Mouse (Mus musculus): ENCODE data around the gene Mif. TPM values are rescaled to one million over a fixed set of nuclear protein-coding genes. Genes with fewer than 3 reads are reported as not detected.

Gene Mif
- total and polyA plus RNA-seq, 2 experiments from 2014 or later, result 976 to 1,685 TPM

DNA sequence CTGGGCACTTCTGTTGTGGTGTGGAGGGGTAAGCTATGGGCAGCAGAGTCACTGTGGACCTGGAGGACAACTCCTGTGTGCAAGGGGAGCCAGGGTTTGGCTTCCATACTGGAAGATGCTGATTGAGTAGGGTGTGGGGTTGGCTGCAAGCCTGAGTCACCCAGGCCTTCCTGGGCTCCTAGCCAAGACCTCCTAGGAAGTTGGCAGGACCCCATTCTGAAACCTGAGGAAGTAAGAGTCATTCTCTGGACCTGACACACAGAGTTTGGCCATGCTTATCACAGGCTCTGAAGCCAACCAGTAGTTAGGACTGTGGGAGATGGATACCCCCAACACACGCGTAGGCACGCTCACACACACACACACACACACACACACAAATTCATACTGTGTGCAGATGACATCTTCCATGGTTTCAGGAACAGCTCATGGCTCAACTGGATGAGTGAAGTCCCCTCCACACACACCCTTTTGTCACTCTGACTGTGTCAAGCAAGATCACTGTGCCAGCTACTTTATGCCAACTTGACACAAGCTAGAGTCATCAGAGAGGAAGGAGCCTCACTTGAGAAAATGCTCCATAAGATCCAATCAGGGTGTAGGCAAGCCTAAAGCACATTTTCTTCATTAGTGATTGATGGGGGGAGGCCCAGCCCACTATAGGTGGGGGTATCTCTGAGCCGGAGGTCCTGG lies 32.2 kb downstream of the Mif start:
- H3K4me3 ChIP-seq (ENCODE audit: low read depth, low read length), result no peak overlapping the region
- no peaks in the 10 kb centered on the region for H3K4me1 ChIP-seq (ENCODE audit: insufficient read depth, low read length)
- no peak overlapping the region for H3K27ac ChIP-seq (ENCODE audit: low read depth, low read length)
- no peaks in the 10 kb centered on the region for H3K36me3 ChIP-seq (ENCODE audit: insufficient read depth, low read length)
- no peak overlapping the region for H3K4me2 ChIP-seq (ENCODE audit: low read depth, low read length, poor library complexity, severe bottlenecking)
- no peak for TF ChIP-seq CTCF (IDR thresholded peaks at IDR 0.05)
- H3K27me3 ChIP-seq (ENCODE audit: insufficient read depth, low read length), result no peaks in the 10 kb centered on the region
- peak; percentile 46 for DNase-seq (ENCODE audit: low spot score)
- 87% methylated on average over 4 of the region's 4 CpGs for WGBS
- no peaks in the 10 kb centered on the region for H3K9me3 ChIP-seq (ENCODE audit: low read length)
- H3K9ac ChIP-seq (replicated peaks; ENCODE audit: low read length, poor library complexity, severe bottlenecking), result no peak overlapping the region
- ATAC-seq (ENCODE audit: low FRiP score), result no peak; the same call in 1 of the 2 replicates

DNA sequence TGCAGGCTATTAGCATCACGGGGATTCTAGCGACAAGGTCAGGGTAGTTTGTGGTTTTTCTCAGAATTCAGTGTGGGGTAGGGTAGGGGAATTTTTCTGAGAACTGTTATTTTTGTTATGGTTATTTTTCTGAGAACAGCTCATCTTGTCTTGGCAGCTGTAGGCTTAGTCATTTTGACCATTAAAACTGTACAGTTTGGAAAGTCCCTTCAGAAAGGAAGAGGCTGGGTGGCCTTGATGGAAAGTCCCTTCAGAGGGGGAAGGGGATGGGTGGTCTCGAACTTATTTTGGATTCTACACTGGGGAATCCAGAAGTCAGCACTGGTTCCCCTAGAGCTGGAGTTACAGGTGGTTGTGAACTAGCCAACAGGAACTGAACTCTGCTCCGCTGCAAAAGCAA lies 35.5 kb downstream of the Mif start:
- Histone ChIP-seq H3K9ac (replicated peaks; ENCODE audit: low read length, poor library complexity, severe bottlenecking) (no peak overlapping the region), H3K36me3 (ENCODE audit: insufficient read depth, low read length) (no peaks in the 10 kb centered on the region), H3K9me3 (ENCODE audit: low read length) (no peaks in the 10 kb centered on the region), H3K4me2 (ENCODE audit: low read depth, low read length, poor library complexity, severe bottlenecking) (no peak overlapping the region), H3K27me3 (ENCODE audit: insufficient read depth, low read length) (no peaks in the 10 kb centered on the region), H3K4me1 (ENCODE audit: insufficient read depth, low read length) (no peaks in the 10 kb centered on the region), H3K4me3 (ENCODE audit: low read depth, low read length) (no peak overlapping the region), H3K27ac (ENCODE audit: low read depth, low read length) (no peak overlapping the region)
- ATAC-seq (ENCODE audit: low FRiP score) (no peak), DNase-seq (ENCODE audit: low spot score) (no peak)
- WGBS, result 89% methylated on average over 4 of the region's 4 CpGs
- TF ChIP-seq CTCF (IDR thresholded peaks at IDR 0.05), result no peak

DNA sequence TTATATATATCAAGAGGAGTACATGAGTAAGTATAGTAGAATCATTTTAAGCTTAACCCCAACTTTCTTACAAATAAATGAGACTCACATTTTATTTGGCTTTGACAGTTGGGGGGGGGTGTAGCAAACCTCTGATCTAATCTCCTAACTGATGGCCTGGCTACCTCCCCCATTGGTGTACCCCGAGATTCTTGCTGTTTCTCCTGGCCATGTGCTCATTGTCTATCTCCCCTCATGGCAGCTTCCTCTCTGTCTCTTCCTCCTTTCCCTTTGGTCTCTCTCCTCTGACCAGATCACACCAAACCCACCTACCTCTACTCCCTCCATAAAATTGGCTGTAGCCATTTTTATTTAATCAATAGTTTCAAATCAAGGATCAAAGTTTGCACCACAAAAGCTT lies 36.3 kb downstream of the Mif start:
- DNase-seq (ENCODE audit: low spot score) (no peak), ATAC-seq (ENCODE audit: low FRiP score) (no peak)
- no peak overlapping the region for H3K27ac ChIP-seq (ENCODE audit: low read depth, low read length)
- no peak overlapping the region for H3K4me3 ChIP-seq (ENCODE audit: low read depth, low read length)
- H3K9me3 ChIP-seq (ENCODE audit: low read length), result no peaks in the 10 kb centered on the region
- no peaks in the 10 kb centered on the region for H3K27me3 ChIP-seq (ENCODE audit: insufficient read depth, low read length)
- no peak for TF ChIP-seq CTCF (IDR thresholded peaks at IDR 0.05)
- H3K4me1 ChIP-seq (ENCODE audit: insufficient read depth, low read length), result no peaks in the 10 kb centered on the region
- WGBS, result 84% methylated on average over 1 of the region's 1 CpGs
- no peak overlapping the region for H3K4me2 ChIP-seq (ENCODE audit: low read depth, low read length, poor library complexity, severe bottlenecking)
- no peak overlapping the region for H3K9ac ChIP-seq (replicated peaks; ENCODE audit: low read length, poor library complexity, severe bottlenecking)
- H3K36me3 ChIP-seq (ENCODE audit: insufficient read depth, low read length), result no peaks in the 10 kb centered on the region

DNA sequence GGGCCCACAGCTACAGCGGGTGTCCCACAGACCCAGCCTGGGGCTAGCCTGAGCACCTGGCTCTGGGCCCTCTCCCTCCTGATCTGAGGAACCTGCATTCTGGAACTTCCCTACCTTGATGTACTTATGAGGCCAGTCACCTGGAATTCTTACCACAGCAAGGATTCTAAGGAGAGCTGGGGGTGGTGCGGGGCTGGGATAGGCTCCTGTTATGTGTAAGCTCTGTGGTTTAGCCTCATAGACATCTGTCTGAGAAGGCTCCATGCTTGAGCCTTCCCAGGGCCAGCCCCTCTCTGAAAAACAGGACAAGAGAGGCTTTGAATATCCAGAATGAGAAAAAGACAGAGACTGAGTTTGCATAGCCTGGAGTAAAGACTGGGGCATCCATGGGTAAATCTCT lies 37.6 kb downstream of the Mif start, which contains the start of gene Gstt4:
Gstt4 (minus strand) TSS at position 101 of the 400 bp plus-strand sequence.
- H3K9ac ChIP-seq (replicated peaks; ENCODE audit: low read length, poor library complexity, severe bottlenecking), result no peak within 1 kb of the TSS
- H3K4me1 ChIP-seq (ENCODE audit: insufficient read depth, low read length), result no peaks in the 10 kb centered on the region
- no peak within 1 kb of the TSS for H3K4me3 ChIP-seq (ENCODE audit: low read depth, low read length)
- ATAC-seq (ENCODE audit: low FRiP score), result no peak
- H3K27ac ChIP-seq (ENCODE audit: low read depth, low read length), result no peak within 1 kb of the TSS
- 97% methylated on average over 2 of the region's 2 CpGs for WGBS
- no peak within 1 kb of the TSS for H3K4me2 ChIP-seq (ENCODE audit: low read depth, low read length, poor library complexity, severe bottlenecking)
- H3K27me3 ChIP-seq (ENCODE audit: insufficient read depth, low read length), result no peaks in the 10 kb centered on the region
- H3K36me3 ChIP-seq (ENCODE audit: insufficient read depth, low read length), result no peaks in the 10 kb centered on the region
- no peak for TF ChIP-seq CTCF (IDR thresholded peaks at IDR 0.05)
- no peaks in the 10 kb centered on the region for H3K9me3 ChIP-seq (ENCODE audit: low read length)
- DNase-seq (ENCODE audit: low spot score), result no peak

DNA sequence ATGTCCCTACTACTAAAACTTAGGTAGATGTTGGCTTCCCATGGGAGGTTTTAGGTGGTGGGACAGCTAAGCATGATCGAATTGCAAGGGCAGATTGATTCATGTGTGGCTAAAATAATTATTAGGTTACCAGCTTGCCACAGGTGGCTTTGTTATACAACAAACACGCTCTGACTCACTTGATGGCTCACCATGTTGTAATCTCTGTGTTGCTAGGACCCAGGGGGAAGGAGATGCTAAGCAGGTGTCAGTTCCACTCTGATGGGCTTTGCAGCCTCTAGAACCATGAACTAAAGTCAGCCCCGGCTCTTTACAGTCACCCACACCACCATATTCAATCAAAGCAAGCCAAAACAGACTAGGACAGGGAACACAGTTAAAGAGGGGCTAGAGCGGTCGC lies 40.2 kb downstream of the Mif start:
- no peak for DNase-seq (ENCODE audit: low spot score)
- no peak overlapping the region for H3K4me2 ChIP-seq (ENCODE audit: low read depth, low read length, poor library complexity, severe bottlenecking)
- 89% methylated on average over 5 of the region's 5 CpGs for WGBS
- no peak for TF ChIP-seq CTCF (IDR thresholded peaks at IDR 0.05)
- no peak overlapping the region for H3K9ac ChIP-seq (replicated peaks; ENCODE audit: low read length, poor library complexity, severe bottlenecking)
- no peaks in the 10 kb centered on the region for H3K9me3 ChIP-seq (ENCODE audit: low read length)
- no peaks in the 10 kb centered on the region for H3K36me3 ChIP-seq (ENCODE audit: insufficient read depth, low read length)
- no peak overlapping the region for H3K4me3 ChIP-seq (ENCODE audit: low read depth, low read length)
- H3K4me1 ChIP-seq (ENCODE audit: insufficient read depth, low read length), result no peaks in the 10 kb centered on the region
- no peak for ATAC-seq (ENCODE audit: low FRiP score)
- no peak overlapping the region for H3K27ac ChIP-seq (ENCODE audit: low read depth, low read length)
- H3K27me3 ChIP-seq (ENCODE audit: insufficient read depth, low read length), result no peaks in the 10 kb centered on the region

DNA sequence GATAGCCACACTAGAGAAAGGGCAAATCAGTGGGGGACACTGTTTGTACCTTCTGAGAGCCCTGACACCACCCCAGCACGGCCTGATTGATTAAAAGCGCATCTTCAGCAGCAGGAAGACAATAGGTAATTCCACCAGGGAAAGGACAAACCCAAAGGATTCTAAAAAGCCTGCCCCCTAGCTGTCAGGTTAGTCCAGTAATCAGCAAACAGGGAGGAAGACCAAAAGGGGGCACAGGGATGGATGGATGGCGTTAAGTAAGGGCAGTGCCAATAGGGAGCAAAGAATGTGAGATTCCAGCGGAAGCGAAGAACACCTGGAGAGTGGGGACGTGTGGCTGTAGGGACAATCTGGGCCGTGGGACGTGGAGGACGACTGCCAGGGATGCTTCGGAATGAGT lies 41.4 kb downstream of the Mif start:
- H3K4me3 ChIP-seq (ENCODE audit: low read depth, low read length), result no peak overlapping the region
- H3K4me1 ChIP-seq (ENCODE audit: insufficient read depth, low read length), result no peaks in the 10 kb centered on the region
- no peak overlapping the region for H3K4me2 ChIP-seq (ENCODE audit: low read depth, low read length, poor library complexity, severe bottlenecking)
- H3K27ac ChIP-seq (ENCODE audit: low read depth, low read length), result no peak overlapping the region
- DNase-seq (ENCODE audit: low spot score) (no peak), ATAC-seq (ENCODE audit: low FRiP score) (no peak)
- H3K27me3 ChIP-seq (ENCODE audit: insufficient read depth, low read length), result no peaks in the 10 kb centered on the region
- TF ChIP-seq CTCF (IDR thresholded peaks at IDR 0.05), result no peak
- H3K9ac ChIP-seq (replicated peaks; ENCODE audit: low read length, poor library complexity, severe bottlenecking), result no peak overlapping the region
- 60% methylated on average over 10 of the region's 10 CpGs for WGBS
- no peaks in the 10 kb centered on the region for H3K36me3 ChIP-seq (ENCODE audit: insufficient read depth, low read length)
- no peaks in the 10 kb centered on the region for H3K9me3 ChIP-seq (ENCODE audit: low read length)

Other genes with a start within 250 kb of the Mif start
- gene Susd2, start 216.2 kb downstream of the Mif start, total RNA-seq (2014; rRNA removed), result 7.8 and 10.7 TPM in 2 replicates
- gene Susd2, start 216.2 kb downstream of the Mif start, polyA plus RNA-seq (2015; fragmentation: Nextera tagmentation; extraction: Ambion mirVana), result 4.8 and 6.4 TPM in 2 replicates
- gene Cabin1, start 95.9 kb downstream of the Mif start, total RNA-seq (2014; rRNA removed), result 83.4 and 93.3 TPM in 2 replicates
- 30.1 and 31.6 TPM in 2 replicates for gene Cabin1, start 95.9 kb downstream of the Mif start, polyA plus RNA-seq (2015; fragmentation: Nextera tagmentation; extraction: Ambion mirVana)
- gene Ddt, start 86.8 kb downstream of the Mif start, total RNA-seq (2014; rRNA removed), result 71.1 and 72.9 TPM in 2 replicates
- 92.9 and 102 TPM in 2 replicates for gene Ddt, start 86.8 kb downstream of the Mif start, polyA plus RNA-seq (2015; fragmentation: Nextera tagmentation; extraction: Ambion mirVana)
- gene Gm20441, start 79.3 kb downstream of the Mif start, total RNA-seq (2014; rRNA removed), result not detected in 2 replicates
- gene Gm20441, start 79.3 kb downstream of the Mif start, polyA plus RNA-seq (2015; fragmentation: Nextera tagmentation; extraction: Ambion mirVana), result not detected in 2 replicates
- gene Gstt3, start 78.8 kb downstream of the Mif start, total RNA-seq (2014; rRNA removed), result 3.6 and 7.7 TPM in 2 replicates
- 2.5 and 2.8 TPM in 2 replicates for gene Gstt3, start 78.8 kb downstream of the Mif start, polyA plus RNA-seq (2015; fragmentation: Nextera tagmentation; extraction: Ambion mirVana)
- gene Gstt1, start 61.7 kb downstream of the Mif start, total RNA-seq (2014; rRNA removed), result 22.6 and 37.1 TPM in 2 replicates
- 21.4 and 26.2 TPM in 2 replicates for gene Gstt1, start 61.7 kb downstream of the Mif start, polyA plus RNA-seq (2015; fragmentation: Nextera tagmentation; extraction: Ambion mirVana)
- not detected in 2 replicates for gene Gstt4, start 37.7 kb downstream of the Mif start, total RNA-seq (2014; rRNA removed)
- not detected in 2 replicates for gene Gstt4, start 37.7 kb downstream of the Mif start, polyA plus RNA-seq (2015; fragmentation: Nextera tagmentation; extraction: Ambion mirVana)
- 2.0 and 5.5 TPM in 2 replicates for gene Gstt2, start 22.8 kb downstream of the Mif start, total RNA-seq (2014; rRNA removed)
- 7.7 and 10.7 TPM in 2 replicates for gene Gstt2, start 22.8 kb downstream of the Mif start, polyA plus RNA-seq (2015; fragmentation: Nextera tagmentation; extraction: Ambion mirVana)
- gene Derl3, start 33.2 kb upstream of the Mif start, total RNA-seq (2014; rRNA removed), result 0.80 and 1.4 TPM in 2 replicates
- 0.58 and 1.4 TPM in 2 replicates for gene Derl3, start 33.2 kb upstream of the Mif start, polyA plus RNA-seq (2015; fragmentation: Nextera tagmentation; extraction: Ambion mirVana)
- gene Smarcb1, start 61.4 kb upstream of the Mif start, total RNA-seq (2014; rRNA removed), result 145 and 147 TPM in 2 replicates
- 205 and 219 TPM in 2 replicates for gene Smarcb1, start 61.4 kb upstream of the Mif start, polyA plus RNA-seq (2015; fragmentation: Nextera tagmentation; extraction: Ambion mirVana)
- 216 and 266 TPM in 2 replicates for gene Chchd10, start 72.9 kb upstream of the Mif start, total RNA-seq (2014; rRNA removed)
- gene Chchd10, start 72.9 kb upstream of the Mif start, polyA plus RNA-seq (2015; fragmentation: Nextera tagmentation; extraction: Ambion mirVana), result 221 and 260 TPM in 2 replicates
- 6.8 and 11.5 TPM in 2 replicates for gene Mmp11, start 76.3 kb upstream of the Mif start, total RNA-seq (2014; rRNA removed)
- 6.6 and 8.1 TPM in 2 replicates for gene Mmp11, start 76.3 kb upstream of the Mif start, polyA plus RNA-seq (2015; fragmentation: Nextera tagmentation; extraction: Ambion mirVana)
- gene Gm867, start 80.4 kb upstream of the Mif start, total RNA-seq (2014; rRNA removed), result 0.88 and 1.7 TPM in 2 replicates
- 1.6 TPM in 2 replicates for gene Gm867, start 80.4 kb upstream of the Mif start, polyA plus RNA-seq (2015; fragmentation: Nextera tagmentation; extraction: Ambion mirVana)
- gene Vpreb3, start 82.8 kb upstream of the Mif start, total RNA-seq (2014; rRNA removed), result not detected in 2 replicates
- gene Vpreb3, start 82.8 kb upstream of the Mif start, polyA plus RNA-seq (2015; fragmentation: Nextera tagmentation; extraction: Ambion mirVana), result 0.59 and 0.72 TPM in 2 replicates
- not detected in 2 replicates for gene Gm5134, start 94.3 kb upstream of the Mif start, total RNA-seq (2014; rRNA removed)
- gene Gm5134, start 94.3 kb upstream of the Mif start, polyA plus RNA-seq (2015; fragmentation: Nextera tagmentation; extraction: Ambion mirVana), result not detected in 2 replicates
- 9.1 and 9.8 TPM in 2 replicates for gene Zfp280b, start 172.4 kb upstream of the Mif start, total RNA-seq (2014; rRNA removed)
- gene Zfp280b, start 172.4 kb upstream of the Mif start, polyA plus RNA-seq (2015; fragmentation: Nextera tagmentation; extraction: Ambion mirVana), result 8.8 and 12.5 TPM in 2 replicates